Mouse (Mus musculus) kidney, adult 18-20 months (tissue): Measurements from ENCODE around the gene Hoxb6.

Experiments used
- DNase-seq: peaks from one replicate; pipeline ENCODE4 v3.0.0; 2021

The Hoxb6 gene

GRCm38 (mm10) chr11:96269869-96270268, 22.4 kb upstream of the Hoxb6 start:
- peak; percentile 87 for DNase-seq

DNA sequence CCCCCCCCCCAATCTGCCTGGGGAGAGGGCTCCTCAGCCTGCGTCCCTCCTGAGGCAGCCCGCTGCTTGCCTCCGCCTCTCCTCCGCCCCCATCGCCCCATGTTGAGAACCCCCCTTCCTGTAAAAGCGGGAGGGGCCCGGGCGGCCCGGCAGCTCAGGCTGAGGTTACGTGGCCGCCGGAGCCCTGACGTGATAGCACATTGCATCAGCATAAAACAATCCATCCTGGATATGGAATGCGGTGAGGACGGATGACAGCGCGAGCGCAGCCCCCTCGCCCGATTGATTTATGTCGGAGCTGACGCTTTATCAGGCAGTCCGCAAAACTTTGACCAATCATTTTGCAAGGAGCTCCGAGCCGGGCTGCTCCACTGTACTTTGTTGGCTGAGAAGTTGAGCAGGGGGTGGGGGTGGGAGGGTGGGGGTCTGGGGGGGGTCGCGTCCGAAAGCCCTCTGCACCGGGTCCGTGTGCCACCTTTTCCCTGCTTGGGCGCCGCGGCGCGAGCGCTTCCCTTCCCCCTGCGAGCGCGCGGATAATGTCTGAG, 21.2 kb upstream of the Hoxb6 start, which contains the start of gene Hoxb9:
Gene Hoxb9, plus strand, starts transcription at position 462 of the 545 bp plus-strand sequence.
- DNase-seq, result peak; percentile 74

DNA sequence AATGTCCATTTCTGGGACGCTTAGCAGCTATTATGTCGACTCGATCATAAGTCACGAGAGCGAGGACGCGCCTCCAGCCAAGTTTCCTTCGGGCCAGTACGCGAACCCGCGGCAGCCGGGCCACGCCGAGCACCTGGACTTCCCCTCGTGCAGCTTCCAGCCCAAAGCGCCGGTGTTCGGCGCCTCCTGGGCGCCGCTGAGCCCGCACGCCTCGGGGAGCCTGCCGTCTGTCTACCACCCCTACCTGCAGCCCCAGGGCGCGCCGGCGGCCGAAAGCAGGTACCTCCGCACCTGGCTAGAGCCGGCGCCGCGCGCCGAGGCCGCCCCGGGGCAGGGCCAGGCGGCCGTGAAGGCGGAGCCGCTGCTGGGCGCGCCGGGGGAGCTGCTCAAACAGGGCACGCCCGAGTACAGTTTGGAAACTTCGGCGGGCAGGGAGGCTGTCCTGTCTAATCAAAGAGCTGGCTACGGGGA, 20.7 kb upstream of the Hoxb6 start:
- DNase-seq, result peak; percentile 85

DNA sequence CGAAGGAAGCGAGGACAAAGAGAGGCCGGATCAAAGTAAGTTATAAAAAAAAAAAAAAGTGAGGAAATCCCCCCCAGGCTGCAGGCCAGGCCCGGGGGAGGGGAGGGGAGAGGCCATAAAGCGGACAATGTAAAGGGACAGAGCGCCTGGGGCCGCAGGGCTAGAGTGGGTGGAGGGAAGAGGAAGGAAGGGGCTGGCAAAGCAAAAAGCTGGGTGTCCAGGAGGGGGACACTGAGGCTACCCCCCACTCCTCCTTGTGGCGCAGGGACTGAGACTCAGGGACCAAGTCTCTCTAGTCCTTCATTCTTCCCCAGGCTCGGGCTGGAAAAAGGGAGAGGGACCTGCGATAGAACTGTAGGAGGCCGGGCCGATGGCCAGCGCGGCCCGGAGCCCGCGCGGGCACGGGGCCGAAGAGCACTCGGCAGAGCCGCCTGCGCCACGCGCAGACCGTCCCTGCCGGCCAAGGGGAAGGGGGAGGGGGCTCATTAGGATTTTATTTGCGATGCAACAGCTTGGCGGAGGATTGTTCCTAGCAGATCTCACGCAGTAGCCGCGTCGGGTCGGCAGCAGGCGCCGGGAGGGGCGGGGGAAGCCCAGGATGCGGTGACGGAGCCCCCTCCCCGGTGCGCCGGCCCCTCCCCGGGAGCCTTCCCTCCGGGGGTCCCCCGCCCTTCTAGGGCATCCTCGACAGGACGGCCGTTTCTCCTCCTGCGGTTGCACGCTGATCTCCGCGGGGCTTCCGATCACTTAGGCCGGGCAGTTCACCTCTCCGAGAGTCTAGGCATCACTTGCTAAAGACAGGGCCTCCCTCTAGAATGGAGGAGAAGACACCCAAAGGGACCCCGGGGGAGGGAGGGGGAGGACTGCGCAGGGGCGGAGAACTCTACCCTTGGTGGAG, 20.0 kb upstream of the Hoxb6 start:
- DNase-seq, result peak; percentile 71

DNA sequence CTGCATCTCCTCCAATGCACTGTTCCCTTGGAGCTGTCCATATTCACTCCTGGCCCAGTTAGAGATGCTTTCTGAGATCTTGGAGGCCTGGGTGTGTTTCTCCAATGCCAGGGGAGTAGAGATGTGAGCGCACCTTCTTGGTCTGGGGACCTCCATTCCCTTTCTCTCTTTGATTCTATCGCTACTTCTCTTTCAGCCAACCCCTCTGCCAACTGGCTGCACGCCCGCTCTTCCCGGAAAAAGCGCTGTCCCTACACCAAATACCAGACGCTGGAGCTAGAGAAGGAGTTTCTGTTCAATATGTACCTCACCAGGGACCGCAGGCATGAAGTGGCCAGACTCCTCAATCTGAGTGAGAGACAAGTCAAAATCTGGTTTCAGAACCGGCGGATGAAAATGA, 17.8 kb upstream of the Hoxb6 start:
- peak; percentile 39 for DNase-seq

DNA sequence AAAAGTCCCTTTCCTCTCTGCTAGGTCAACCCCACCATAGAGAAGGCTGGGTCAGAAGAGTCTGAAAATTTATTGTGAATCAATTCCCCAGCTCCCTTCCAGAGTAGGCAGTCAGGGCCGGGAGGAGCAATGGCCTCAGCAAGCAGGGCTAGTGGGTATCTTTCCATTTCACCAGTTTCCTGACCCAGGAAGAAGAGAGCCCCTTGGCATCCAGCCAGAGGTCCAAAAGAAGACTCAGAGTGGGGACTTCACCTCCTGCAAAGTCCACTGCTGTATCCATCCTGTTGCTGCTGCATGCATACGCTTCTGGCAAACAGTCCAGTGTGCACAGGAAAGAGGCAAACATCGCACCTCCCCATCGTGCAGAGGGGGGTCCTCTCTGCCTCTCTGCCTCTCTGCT, 16.4 kb upstream of the Hoxb6 start:
- DNase-seq, result peak; percentile 65

DNA sequence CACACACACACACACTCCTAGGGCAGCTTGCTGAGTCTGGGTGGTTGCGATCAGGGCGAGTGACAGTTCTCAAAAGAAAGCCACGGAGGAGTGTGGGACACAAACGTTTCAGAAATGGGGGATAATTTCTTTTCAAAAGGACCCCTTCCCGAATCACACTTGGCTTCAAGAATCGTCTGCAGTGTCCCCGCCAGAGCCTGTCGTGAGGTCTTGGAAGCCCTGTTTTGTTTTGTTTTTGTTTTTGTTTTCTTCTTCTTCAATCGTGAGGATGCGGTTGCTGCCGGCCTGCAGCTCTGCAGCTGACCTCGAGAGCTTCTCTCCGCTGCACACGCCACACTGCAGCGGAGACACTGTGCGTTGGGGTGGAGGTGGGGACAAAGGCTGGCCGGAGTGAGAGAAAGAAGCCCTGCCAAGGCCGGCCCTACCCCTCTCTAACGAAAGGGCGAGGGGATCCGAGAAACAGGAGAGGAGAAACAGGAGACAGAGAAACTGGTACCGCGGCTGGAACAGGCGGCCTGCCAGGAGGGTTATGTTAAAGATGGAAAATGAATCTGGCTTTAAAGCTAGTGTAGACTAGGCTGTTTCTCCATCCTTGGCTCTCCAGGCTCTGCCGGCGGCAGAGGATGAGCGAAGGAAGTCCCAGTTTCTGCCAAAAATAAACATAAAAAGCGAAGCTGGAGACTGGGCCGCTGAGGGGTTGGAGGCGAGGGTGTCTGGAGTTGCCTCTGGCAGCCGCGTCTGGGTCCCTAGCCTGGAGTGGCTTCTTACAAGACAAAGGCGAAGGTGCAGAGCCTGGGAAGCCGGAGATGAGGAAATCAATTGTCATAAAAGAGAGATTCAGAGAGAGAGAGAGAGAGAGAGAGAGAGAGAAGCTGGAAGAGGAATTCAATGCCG, 14.9 kb upstream of the Hoxb6 start:
- peak; percentile 63 for DNase-seq

- DNase-seq, result peak; percentile 42
These were observed 14.0 kb upstream of the Hoxb6 start for GRCm38 (mm10) chr11:96278324-96278723.

DNA sequence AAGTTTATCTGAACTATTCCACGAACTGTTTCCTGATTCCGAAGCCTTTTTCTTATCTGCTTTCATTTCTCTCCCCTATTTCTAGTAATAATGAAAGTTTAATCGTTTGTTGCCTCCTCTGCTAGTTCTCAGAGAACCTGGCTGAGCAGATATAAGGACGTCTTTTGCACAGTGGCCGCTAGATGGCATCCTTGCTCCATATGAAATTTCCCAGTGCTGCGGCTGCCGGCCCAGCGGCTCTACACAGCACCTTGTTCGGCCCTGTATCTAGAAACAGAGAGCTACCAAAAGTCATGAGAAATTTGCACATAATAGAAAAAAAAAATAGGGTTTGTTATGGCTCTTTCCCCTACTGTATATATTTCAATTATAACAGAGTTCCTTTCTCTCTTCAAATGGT, 13.5 kb upstream of the Hoxb6 start:
- DNase-seq, result peak; percentile 91

DNA sequence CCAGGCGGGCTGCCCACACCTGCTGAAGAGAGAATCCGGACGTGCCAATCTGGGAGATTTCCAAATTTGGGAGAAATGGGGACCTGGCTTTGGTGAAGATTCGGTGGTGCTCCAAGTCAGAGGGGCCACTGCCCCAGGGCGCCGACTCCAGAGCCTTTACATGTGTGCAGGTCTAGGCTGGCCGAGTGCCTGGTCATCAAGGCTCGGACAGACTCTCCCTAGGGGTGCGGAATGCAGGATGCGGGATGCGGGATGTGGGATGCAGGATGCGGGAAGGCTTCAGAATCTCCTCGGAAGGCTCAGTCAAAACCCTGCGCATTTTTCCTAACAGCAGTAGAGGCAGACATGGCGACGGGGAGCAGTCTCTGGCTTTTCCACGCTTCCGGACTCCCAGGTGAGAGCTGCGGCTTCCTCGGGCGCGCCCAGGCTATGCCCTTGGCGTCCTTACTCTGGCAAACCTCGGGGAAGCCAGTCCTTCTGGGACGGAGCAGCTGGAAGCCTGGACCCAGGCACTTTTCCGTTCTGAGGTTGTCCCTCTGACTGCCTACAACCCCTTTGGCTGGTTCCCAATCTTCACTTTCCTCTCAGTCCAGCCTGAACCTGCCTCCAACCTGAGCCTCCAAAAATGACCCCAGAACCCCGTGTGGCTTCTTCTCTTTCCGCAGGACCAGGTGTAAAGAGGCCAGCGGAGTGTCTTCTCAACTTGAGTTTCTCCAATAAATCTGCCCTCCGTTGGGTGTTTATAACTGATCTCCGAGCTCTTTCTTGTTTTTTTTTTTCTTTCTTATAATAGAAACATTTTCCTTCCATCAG, 12.6 kb upstream of the Hoxb6 start:
- DNase-seq, result peak; percentile 81

- peak; percentile 73 for DNase-seq
These were observed 11.6 kb upstream of the Hoxb6 start for GRCm38 (mm10) chr11:96280399-96281378.

DNA sequence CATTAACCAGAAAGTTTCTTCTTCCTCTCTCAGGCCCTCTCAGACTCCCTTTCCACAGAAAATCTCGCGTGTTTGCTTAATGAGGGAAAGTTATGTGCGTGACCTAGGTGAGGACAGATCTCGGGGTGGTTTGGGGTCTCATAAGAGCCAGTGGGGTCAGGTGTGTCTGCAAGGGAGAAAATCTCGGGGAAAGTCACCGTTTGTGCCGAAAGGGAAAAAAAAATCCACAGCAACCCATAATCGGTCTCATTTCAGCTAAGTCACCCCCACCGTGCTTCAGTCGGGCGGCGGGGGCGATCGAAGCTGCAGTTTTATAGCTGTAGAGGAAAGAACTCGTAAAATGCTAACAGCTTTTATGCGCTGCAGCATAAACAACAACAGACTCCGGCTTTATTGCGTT, 10.9 kb upstream of the Hoxb6 start:
- DNase-seq, result peak; percentile 67

DNA sequence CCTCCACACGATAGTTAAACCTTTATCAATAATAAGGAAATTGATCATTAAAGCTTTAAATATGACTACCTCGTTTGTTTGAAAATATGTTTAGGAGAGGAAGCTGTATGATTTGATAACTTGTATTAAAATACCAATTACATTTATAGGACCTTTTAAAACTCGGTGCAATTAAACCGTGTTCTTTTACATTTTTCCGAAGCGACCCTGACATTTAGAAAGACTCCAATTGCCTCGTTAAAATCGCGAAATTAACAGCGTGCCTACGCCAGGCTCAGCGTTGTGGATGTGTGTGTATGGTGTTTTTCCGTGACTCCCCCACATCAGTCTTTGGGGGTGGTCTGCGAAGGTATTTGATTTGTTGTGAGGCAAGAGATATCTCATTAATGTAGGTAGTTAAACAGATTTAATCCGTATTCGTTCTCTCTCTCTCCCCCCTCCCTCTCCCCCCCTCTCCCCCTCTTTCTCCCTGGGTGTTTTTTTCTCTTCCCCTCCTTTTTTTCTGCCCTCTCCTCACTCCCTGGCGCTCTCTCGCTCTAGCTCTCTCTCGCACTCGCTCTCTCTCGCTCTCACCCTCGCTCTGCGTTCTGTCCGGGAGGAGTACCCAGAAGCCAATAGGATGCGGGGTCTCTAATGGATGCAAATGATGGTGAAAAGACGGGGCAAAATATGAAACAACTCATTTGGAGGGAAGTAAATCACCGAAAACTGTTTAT, 10.3 kb upstream of the Hoxb6 start, which contains the start of gene Hoxb8:
Gene Hoxb8, plus strand, starts transcription at position 51 of the 716 bp plus-strand sequence.
- peak; percentile 62 for DNase-seq

DNA sequence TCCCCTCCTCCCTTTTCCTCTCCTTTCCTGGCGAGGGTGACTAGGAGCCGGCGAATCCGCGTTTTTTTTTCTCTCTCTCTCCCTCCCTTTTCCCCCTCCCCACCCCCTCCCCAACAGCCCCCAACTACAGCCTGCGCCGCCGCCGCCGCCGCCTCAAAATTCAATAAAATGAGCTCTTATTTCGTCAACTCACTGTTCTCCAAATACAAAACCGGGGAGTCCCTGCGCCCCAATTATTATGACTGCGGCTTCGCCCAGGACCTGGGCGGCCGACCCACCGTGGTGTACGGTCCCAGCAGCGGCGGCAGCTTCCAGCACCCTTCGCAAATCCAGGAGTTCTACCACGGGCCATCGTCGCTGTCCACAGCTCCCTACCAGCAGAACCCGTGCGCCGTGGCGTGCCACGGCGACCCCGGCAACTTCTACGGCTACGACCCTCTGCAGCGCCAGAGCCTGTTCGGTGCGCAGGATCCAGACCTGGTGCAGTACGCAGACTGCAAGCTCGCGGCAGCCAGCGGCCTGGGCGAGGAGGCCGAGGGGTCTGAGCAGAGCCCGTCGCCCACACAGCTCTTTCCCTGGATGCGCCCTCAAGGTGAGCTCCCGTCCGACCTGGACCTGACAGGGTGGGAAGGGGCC, 9.4 kb upstream of the Hoxb6 start:
- peak; percentile 70 for DNase-seq

DNA sequence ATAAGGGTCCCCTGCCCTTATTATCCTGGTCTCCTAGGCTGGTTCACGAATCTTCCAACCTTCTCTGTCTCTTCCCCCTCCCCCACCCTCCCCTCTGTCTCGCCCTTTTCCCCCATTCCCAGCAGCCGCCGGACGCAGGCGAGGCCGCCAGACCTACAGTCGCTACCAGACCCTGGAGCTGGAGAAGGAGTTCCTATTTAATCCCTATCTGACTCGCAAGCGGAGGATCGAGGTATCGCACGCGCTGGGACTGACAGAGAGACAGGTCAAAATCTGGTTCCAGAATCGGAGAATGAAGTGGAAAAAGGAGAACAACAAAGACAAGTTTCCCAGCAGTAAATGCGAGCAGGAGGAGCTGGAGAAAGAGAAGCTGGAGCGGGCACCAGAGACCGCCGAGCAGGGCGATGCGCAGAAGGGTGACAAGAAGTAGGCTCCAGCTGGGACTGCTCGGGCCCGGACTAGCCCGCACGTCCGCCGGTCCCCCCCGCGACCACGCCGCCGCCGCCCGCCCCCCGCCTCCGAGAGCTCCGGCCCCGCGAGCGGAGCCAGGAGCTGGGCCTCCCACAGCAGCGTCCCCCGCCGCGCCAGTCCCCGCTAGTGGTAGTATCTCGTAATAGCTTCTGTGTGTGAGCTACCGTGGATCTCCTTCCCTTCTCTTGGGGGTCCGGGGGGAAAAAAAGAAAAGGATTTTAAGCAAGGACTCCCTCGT, 8.1 kb upstream of the Hoxb6 start:
- DNase-seq, result peak; percentile 82

DNA sequence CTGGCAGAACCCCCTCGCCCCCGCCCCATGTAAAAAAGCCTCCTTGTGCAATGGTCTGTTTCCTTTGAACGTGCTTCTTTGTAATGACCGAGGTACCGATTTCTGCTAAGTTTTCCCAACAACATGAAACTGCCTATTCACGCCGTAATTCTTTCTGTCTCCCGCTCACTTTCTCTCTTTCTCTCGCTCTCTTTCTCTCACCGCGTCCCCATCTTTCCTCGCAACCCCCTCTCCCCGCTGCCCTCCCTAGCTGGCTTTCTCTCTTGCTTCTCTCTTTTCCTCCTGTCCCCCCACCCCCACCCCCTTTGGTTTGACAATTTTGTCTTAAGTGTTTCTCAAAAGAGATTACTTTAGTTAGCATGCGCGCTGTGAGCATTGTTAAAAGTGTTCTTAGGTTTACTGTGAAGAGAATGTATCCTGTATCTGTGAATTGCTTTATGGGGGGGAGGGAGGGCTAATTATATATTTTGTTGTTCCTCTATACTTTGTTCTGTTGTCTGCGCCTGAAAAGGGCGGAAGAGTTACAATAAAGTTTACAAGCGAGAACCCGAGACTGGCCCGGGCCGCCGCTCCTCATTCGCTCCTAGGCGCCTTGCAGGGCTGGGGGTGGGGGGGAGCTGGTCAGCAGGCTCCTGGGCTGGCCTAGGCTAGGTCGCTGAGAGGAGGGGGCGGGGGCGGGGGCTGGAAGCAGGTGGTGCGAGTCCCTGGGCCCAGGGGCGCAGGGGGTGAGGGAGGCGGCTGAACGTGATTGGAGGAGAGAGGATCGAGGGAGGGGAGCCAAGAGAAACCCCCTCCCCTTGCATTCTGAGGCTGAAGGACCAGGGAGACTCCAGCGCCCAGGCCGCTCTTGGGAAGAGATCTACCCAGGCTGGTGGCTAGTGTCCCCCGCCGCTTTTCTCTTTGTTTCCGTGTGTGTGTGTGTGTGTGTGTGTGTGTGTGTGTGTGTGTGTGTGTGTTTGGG, 7.2 kb upstream of the Hoxb6 start:
- peak; percentile 76 for DNase-seq
